Mouse (Mus musculus) kidney, postnatal 25 days (tissue): ENCODE measurements around the gene Il23r.
A peak's percentile ranks its signal among the peaks of the same experiment; 100 is the strongest.

Experiments
- DNase-seq, 2 experiments: peaks; one replicate each; pipeline ENCODE4 v3.0.0; 2021; ENCODE audit warnings: mixed read lengths in 2 of 2

Gene Il23r

GRCm38 (mm10) chr6:67431808-67432207 is 59.8 kb downstream of the Il23r start:
- no peak for DNase-seq

DNA sequence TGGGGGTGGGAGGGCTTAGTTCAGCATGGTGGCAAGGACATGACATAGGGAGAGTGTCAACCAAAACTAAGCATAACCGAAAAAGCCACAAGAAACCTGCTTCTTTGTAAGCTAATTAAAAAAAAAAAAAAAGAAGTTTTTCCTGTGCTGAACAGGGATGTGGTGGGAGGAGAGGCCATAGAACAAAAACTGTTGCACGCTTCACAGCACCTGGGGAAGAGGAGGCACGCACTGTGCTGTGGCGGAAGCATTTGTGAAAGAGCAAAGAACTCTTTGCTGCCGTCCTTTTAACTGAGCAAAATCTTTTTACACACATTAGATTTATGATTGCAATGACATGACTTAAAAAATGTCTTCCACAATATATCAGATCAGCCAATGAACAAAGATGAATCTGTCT is 69.9 kb downstream of the Il23r start:
- DNase-seq: no peak

GRCm38 (mm10) chr6:67416557-67416956 is 75.1 kb downstream of the Il23r start:
- no peak for DNase-seq

DNA sequence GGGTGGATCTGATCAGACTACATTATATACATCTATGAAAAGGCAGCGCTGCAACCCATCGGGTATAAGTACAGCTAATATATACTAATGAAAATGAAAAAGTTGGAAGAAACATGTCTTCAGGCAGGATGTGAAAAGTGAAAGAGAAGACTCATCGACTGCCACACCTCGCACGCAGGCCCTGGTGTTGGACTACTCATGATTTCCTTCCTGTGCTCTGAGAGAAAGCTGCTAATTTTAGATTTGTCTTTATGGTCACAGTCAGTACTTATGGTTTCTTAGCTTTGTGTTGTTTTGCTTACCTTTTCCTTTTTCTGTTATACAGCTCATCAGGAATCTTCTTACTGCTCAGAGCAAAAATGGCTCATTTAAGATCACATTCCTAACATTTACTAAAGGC is 76.4 kb downstream of the Il23r start:
- DNase-seq: no peak

DNA sequence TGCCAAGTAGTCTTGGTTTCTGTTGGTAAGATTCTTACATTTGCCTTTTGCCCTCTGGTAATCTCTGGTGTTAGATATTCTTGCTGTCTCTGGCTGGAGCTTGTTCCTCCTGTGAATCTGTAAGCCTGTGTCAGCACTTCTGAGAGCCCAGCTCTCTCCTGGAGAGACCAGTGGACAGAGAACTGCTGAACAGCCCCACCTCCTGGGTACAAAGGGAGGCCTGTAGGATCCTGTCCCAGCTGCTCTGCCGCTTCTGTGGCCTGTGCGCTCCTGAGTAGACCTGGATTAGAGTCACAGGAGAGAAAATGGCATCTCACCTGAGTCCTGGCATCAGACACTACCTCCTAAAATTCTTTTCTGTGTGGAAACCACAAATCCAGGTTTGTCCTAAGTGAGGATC is 78.3 kb downstream of the Il23r start:
- DNase-seq: peak; percentile 19 to 43

DNA sequence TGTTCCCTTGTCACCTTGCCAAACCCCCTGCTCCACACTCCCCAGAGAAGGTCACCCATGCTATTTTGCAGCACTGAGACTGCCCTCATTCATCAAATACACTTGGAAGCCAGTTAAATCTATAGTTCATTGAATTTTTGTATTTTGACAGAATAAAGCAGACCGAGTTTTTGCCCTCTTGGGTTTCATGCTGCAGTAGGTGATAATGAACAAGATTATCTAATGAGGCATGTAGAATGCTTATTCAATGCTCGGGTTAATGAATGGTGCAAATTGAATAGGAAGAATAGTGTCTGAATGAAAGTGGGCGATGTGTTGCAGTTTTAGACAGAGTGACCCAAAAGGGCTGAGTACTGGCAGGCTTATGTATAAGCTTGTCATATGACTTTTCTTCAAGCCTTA is 86.4 kb downstream of the Il23r start:
- no peak for DNase-seq

- no peak for DNase-seq
Observed at GRCm38 (mm10) chr6:67399551-67399950, 92.1 kb downstream of the Il23r start.

- DNase-seq: no peak
Observed at GRCm38 (mm10) chr6:67375982-67376391, 115.7 kb downstream of the Il23r start, which contains the start of gene Il12rb2. TSS of gene Il12rb2 (minus strand) at chr6:67376188.
